Mouse (Mus musculus): ENCODE measurements around the gene Wwtr1. TPM values are rescaled to one million over a fixed set of nuclear protein-coding genes. Genes with fewer than 3 reads are reported as not detected.

The Wwtr1 gene
- polyA plus RNA-seq, 1 experiment from 2014 or later, result 10.4 TPM

DNA sequence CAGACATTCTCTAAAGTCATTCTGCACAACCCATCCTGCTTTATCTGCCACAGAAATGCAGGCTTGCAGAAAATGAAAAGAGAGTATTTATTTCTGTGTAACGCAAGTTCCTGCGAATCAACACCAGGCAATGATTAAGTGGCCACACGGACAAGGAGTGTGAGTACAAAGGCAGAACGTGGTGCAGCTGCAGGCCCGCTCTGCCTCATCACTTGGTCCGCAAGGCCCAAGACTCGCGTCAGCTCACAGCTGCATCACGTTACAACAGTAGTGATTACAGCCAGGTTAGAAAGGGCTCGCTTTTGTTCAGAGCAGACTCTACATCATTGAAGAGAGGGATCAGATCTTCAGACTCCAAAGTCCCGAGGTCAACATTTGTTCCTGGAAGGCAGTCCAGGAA is 117.1 kb downstream of the Wwtr1 start:
- Histone ChIP-seq H3K27ac (replicated peaks; ENCODE audit: low read depth, low read length) (no peak overlapping the region), H3K4me2 (ENCODE audit: low read depth, low read length) (no peak overlapping the region), H3K4me1 (ENCODE audit: control insufficient read depth, insufficient read depth, low read length) (no peaks in the 10 kb centered on the region), H3K4me3 (ENCODE audit: low read depth, low read length) (no peak overlapping the region), H3K36me3 (replicated peaks; ENCODE audit: control insufficient read depth, insufficient read depth, low read depth, low read length) (no peaks in the 10 kb centered on the region), H3K27me3 (ENCODE audit: control insufficient read depth, insufficient read depth, low read length) (no peaks in the 10 kb centered on the region), H3K9ac (replicated peaks; ENCODE audit: low read length) (no peak overlapping the region), H3K9me3 (replicated peaks; ENCODE audit: control insufficient read depth, low read length) (no peaks in the 10 kb centered on the region)
- DNase-seq (ENCODE audit: low spot score) (peak; percentile 64), ATAC-seq (replicated peaks; ENCODE audit: insufficient number of reproducible peaks, low FRiP score, low TSS enrichment, low read depth) (peak; percentile 83; the same call in 1 of the 2 replicates)
- 37% methylated on average over 11 of the region's 11 CpGs for WGBS

DNA sequence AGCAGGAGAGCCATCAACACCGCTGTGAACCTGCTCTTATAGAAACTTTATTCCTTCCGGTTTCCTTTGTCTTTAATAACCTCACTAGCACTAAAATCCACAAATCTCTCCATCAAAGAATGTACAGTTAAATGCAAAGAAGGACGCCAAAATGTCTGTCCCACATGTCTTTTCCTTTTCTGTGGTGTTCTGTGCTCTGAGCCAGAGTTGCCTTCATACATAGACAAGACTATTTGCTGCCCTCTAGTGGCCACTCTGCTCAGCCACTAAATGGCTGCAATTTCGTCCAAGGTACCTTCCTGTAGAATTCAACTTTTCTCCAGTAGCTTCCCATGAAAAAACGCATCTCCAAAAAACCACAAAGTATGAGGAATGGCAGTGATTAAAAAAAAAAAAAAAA is 127.3 kb downstream of the Wwtr1 start:
- no peak overlapping the region for H3K9ac ChIP-seq (replicated peaks; ENCODE audit: low read length)
- H3K4me2 ChIP-seq (ENCODE audit: low read depth, low read length), result no peak overlapping the region
- H3K9me3 ChIP-seq (replicated peaks; ENCODE audit: control insufficient read depth, low read length), result no peaks in the 10 kb centered on the region
- no peaks in the 10 kb centered on the region for H3K4me1 ChIP-seq (ENCODE audit: control insufficient read depth, insufficient read depth, low read length)
- H3K27ac ChIP-seq (replicated peaks; ENCODE audit: low read depth, low read length), result no peak overlapping the region
- H3K36me3 ChIP-seq (replicated peaks; ENCODE audit: control insufficient read depth, insufficient read depth, low read depth, low read length), result no peaks in the 10 kb centered on the region
- ATAC-seq (replicated peaks; ENCODE audit: insufficient number of reproducible peaks, low FRiP score, low TSS enrichment, low read depth), result no peak
- 39% methylated on average over 5 of the region's 5 CpGs for WGBS
- peak; percentile 92 for DNase-seq (ENCODE audit: low spot score)
- no peak overlapping the region for H3K4me3 ChIP-seq (ENCODE audit: low read depth, low read length)
- no peaks in the 10 kb centered on the region for H3K27me3 ChIP-seq (ENCODE audit: control insufficient read depth, insufficient read depth, low read length)

DNA sequence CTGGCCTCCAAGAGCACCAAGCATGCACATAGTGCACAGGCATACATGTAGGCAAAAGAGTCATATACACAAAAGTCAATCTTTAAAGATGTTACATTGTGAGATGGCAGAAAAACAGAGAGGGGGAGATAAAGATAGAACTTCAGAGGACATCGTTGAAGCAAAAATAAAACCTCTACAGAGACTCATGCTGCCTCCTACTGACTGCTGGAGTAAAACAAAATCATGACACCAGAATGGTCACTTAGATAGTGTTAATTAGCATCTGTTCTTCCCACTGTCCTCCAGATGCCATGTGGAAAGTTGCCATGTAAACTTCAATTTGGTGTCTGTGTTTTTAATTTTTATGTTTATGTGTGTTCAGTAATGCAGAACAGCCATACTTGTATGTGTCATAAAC is 127.8 kb downstream of the Wwtr1 start:
- H3K4me2 ChIP-seq (ENCODE audit: low read depth, low read length), result no peak overlapping the region
- DNase-seq (ENCODE audit: low spot score) (no peak), ATAC-seq (replicated peaks; ENCODE audit: insufficient number of reproducible peaks, low FRiP score, low TSS enrichment, low read depth) (no peak)
- H3K4me1 ChIP-seq (ENCODE audit: control insufficient read depth, insufficient read depth, low read length), result no peaks in the 10 kb centered on the region
- H3K27ac ChIP-seq (replicated peaks; ENCODE audit: low read depth, low read length), result no peak overlapping the region
- H3K9ac ChIP-seq (replicated peaks; ENCODE audit: low read length), result no peak overlapping the region
- 57% methylated on average over 1 of the region's 1 CpGs for WGBS
- no peak overlapping the region for H3K4me3 ChIP-seq (ENCODE audit: low read depth, low read length)
- no peaks in the 10 kb centered on the region for H3K36me3 ChIP-seq (replicated peaks; ENCODE audit: control insufficient read depth, insufficient read depth, low read depth, low read length)
- no peaks in the 10 kb centered on the region for H3K9me3 ChIP-seq (replicated peaks; ENCODE audit: control insufficient read depth, low read length)
- no peaks in the 10 kb centered on the region for H3K27me3 ChIP-seq (ENCODE audit: control insufficient read depth, insufficient read depth, low read length)

DNA sequence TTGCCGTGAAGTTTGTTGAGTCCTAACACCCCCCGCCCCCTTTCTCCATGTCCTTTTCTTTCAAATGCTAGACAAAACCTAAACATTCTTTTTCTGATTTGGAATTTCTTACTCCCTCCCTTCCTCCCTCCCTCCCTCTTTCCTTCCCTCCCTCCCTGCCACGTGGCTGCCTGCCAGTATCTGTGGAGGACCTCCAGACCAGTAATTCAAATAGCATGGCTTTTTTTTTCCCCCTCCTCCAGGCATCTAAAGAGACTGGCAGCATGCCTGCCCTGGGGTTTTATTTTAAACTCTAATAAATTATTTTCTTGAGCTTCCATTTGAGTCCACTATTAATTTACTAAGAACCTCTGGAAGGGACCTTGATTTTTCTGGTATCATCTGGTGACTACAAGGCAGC is 130.0 kb downstream of the Wwtr1 start:
- H3K9ac ChIP-seq (replicated peaks; ENCODE audit: low read length), result no peak overlapping the region
- H3K4me1 ChIP-seq (ENCODE audit: control insufficient read depth, insufficient read depth, low read length), result no peaks in the 10 kb centered on the region
- H3K9me3 ChIP-seq (replicated peaks; ENCODE audit: control insufficient read depth, low read length), result no peaks in the 10 kb centered on the region
- no peak overlapping the region for H3K27ac ChIP-seq (replicated peaks; ENCODE audit: low read depth, low read length)
- H3K36me3 ChIP-seq (replicated peaks; ENCODE audit: control insufficient read depth, insufficient read depth, low read depth, low read length), result no peaks in the 10 kb centered on the region
- DNase-seq (ENCODE audit: low spot score), result no peak
- 51% methylated on average over 3 of the region's 3 CpGs for WGBS
- no peak overlapping the region for H3K4me3 ChIP-seq (ENCODE audit: low read depth, low read length)
- no peak overlapping the region for H3K4me2 ChIP-seq (ENCODE audit: low read depth, low read length)
- no peak for ATAC-seq (replicated peaks; ENCODE audit: insufficient number of reproducible peaks, low FRiP score, low TSS enrichment, low read depth)
- no peaks in the 10 kb centered on the region for H3K27me3 ChIP-seq (ENCODE audit: control insufficient read depth, insufficient read depth, low read length)

DNA sequence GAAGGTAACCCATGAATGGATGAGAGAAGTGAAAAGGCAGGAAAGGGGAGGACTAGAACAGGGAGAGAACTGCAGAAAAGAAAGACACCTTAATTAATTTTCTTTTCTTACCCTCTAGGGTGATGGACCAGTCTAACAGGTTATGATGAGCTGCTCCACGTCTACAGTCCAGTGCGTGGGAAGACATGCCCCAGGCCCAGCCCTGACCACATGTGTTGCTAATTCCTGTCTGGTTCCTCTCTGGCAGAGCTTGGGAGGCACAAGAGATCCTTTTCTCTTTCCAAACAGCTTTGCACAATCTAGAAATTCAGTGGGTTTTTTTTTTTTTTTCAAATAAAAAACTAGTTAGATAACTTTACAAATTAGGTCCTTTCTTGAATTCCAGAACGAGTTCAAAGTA is 134.8 kb downstream of the Wwtr1 start:
- H3K9ac ChIP-seq (replicated peaks; ENCODE audit: low read length), result no peak overlapping the region
- H3K9me3 ChIP-seq (replicated peaks; ENCODE audit: control insufficient read depth, low read length), result no peaks in the 10 kb centered on the region
- DNase-seq (ENCODE audit: low spot score) (peak; percentile 21), ATAC-seq (replicated peaks; ENCODE audit: insufficient number of reproducible peaks, low FRiP score, low TSS enrichment, low read depth) (no peak)
- H3K4me1 ChIP-seq (ENCODE audit: control insufficient read depth, insufficient read depth, low read length), result no peaks in the 10 kb centered on the region
- no peak overlapping the region for H3K27ac ChIP-seq (replicated peaks; ENCODE audit: low read depth, low read length)
- 55% methylated on average over 3 of the region's 3 CpGs for WGBS
- H3K4me2 ChIP-seq (ENCODE audit: low read depth, low read length), result no peak overlapping the region
- H3K4me3 ChIP-seq (ENCODE audit: low read depth, low read length), result no peak overlapping the region
- H3K27me3 ChIP-seq (ENCODE audit: control insufficient read depth, insufficient read depth, low read length), result no peaks in the 10 kb centered on the region
- no peaks in the 10 kb centered on the region for H3K36me3 ChIP-seq (replicated peaks; ENCODE audit: control insufficient read depth, insufficient read depth, low read depth, low read length)

DNA sequence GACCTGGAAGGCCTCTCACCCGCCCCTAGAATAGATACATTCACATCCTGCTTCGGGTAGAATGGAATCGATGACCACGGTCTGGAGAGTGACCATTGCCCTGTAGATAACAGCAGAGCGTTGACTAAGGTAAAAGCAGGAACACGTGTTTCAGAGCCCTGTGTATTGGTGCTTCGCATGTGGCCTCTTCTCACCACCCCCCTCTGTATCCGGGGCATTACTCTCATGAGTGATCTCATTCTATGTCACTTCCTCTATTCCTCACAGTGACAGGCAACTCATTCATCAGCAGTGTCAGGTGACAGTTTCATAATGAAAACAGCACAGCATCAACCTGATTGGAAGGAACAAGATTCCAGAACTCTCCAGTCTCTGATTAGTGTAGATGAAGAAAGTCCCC is 140.3 kb downstream of the Wwtr1 start:
- ATAC-seq (replicated peaks; ENCODE audit: insufficient number of reproducible peaks, low FRiP score, low TSS enrichment, low read depth) (no peak), DNase-seq (ENCODE audit: low spot score) (no peak)
- Histone ChIP-seq H3K27ac (replicated peaks; ENCODE audit: low read depth, low read length) (no peak overlapping the region), H3K9ac (replicated peaks; ENCODE audit: low read length) (no peak overlapping the region), H3K9me3 (replicated peaks; ENCODE audit: control insufficient read depth, low read length) (no peaks in the 10 kb centered on the region), H3K4me3 (ENCODE audit: low read depth, low read length) (no peak overlapping the region), H3K4me2 (ENCODE audit: low read depth, low read length) (no peak overlapping the region), H3K27me3 (ENCODE audit: control insufficient read depth, insufficient read depth, low read length) (no peaks in the 10 kb centered on the region), H3K36me3 (replicated peaks; ENCODE audit: control insufficient read depth, insufficient read depth, low read depth, low read length) (no peaks in the 10 kb centered on the region), H3K4me1 (ENCODE audit: control insufficient read depth, insufficient read depth, low read length) (no peaks in the 10 kb centered on the region)
- 83% methylated on average over 8 of the region's 8 CpGs for WGBS

DNA sequence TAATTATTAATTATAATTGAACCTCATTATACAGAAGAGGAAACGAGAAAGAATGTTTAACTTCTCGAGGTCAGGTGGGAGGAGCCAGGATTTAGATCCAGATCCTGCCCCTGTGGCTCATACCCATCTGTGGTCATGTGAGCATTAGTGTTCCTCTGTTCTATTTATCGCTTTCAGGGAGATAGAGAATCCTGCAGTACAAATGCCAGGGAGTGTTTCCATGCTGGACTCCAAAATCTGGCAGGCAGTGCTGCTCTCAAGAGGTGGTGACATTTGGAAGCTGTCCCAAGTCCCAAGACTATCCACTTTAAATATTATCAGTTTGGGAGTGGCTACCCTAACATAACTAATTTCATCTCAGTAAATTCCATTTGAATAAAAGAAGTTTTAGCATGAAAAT is 144.0 kb downstream of the Wwtr1 start:
- Histone ChIP-seq H3K27me3 (ENCODE audit: control insufficient read depth, insufficient read depth, low read length) (no peaks in the 10 kb centered on the region), H3K36me3 (replicated peaks; ENCODE audit: control insufficient read depth, insufficient read depth, low read depth, low read length) (no peaks in the 10 kb centered on the region), H3K9me3 (replicated peaks; ENCODE audit: control insufficient read depth, low read length) (no peaks in the 10 kb centered on the region), H3K27ac (replicated peaks; ENCODE audit: low read depth, low read length) (no peak overlapping the region), H3K9ac (replicated peaks; ENCODE audit: low read length) (no peak overlapping the region), H3K4me2 (ENCODE audit: low read depth, low read length) (no peak overlapping the region), H3K4me3 (ENCODE audit: low read depth, low read length) (no peak overlapping the region), H3K4me1 (ENCODE audit: control insufficient read depth, insufficient read depth, low read length) (no peaks in the 10 kb centered on the region)
- DNase-seq (ENCODE audit: low spot score) (no peak), ATAC-seq (replicated peaks; ENCODE audit: insufficient number of reproducible peaks, low FRiP score, low TSS enrichment, low read depth) (no peak)
- 78% methylated on average over 3 of the region's 3 CpGs for WGBS

DNA sequence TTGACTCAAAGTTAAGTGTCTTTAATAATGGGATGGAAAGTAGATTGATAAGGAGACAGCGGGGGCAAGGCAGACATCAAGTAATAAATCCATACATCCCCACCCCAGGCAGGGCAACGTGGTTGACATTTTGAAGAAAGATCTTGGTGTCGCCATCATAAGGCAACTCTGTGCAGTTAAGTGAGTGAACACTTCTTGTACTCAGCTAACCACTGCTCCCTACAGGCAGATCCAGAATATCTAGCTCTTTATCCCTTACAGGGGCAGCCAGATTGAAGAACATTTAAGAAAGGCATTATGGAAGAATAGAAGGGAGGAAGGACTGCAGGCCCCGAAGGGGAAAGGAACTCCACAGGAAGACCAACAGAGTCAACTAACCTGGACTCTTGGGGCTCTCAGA is 146.2 kb downstream of the Wwtr1 start:
- Histone ChIP-seq H3K36me3 (replicated peaks; ENCODE audit: control insufficient read depth, insufficient read depth, low read depth, low read length) (no peaks in the 10 kb centered on the region), H3K9me3 (replicated peaks; ENCODE audit: control insufficient read depth, low read length) (no peaks in the 10 kb centered on the region), H3K4me2 (ENCODE audit: low read depth, low read length) (no peak overlapping the region), H3K27me3 (ENCODE audit: control insufficient read depth, insufficient read depth, low read length) (no peaks in the 10 kb centered on the region), H3K4me3 (ENCODE audit: low read depth, low read length) (no peak overlapping the region), H3K4me1 (ENCODE audit: control insufficient read depth, insufficient read depth, low read length) (no peaks in the 10 kb centered on the region), H3K9ac (replicated peaks; ENCODE audit: low read length) (no peak overlapping the region), H3K27ac (replicated peaks; ENCODE audit: low read depth, low read length) (no peak overlapping the region)
- DNase-seq (ENCODE audit: low spot score) (no peak), ATAC-seq (replicated peaks; ENCODE audit: insufficient number of reproducible peaks, low FRiP score, low TSS enrichment, low read depth) (no peak)
- 75% methylated on average over 4 of the region's 4 CpGs for WGBS
